Mouse (Mus musculus): ENCODE measurements around the gene Olfr965. TPM values are rescaled to one million over a fixed set of nuclear protein-coding genes. Genes with fewer than 3 reads are reported as not detected.
"Not testable (repeated sequence)": the region's sequence is repeated elsewhere in the genome, so short reads cannot be mapped to it uniquely, and the experiment has no call there.

The Olfr965 gene
- polyA plus RNA-seq (2012; rRNA removed) (not detected in 2 replicates), polyA plus RNA-seq (2014; fragmentation: Nextera tagmentation; extraction: Ambion mirVana) (not detected in 2 replicates)

- Histone ChIP-seq H3K4me3 (replicated peaks; ENCODE audit: low read length) (no peak within 1 kb of the TSS), H3K36me3 (ENCODE audit: control insufficient read depth, insufficient read depth, low read length) (no peaks in the 10 kb centered on the region), H3K4me1 (ENCODE audit: control insufficient read depth, insufficient read depth, low read length) (no peaks in the 10 kb centered on the region), H3K27me3 (ENCODE audit: control insufficient read depth, insufficient read depth, low read length) (no peaks in the 10 kb centered on the region), H3K9ac (ENCODE audit: low read depth, low read length, severe bottlenecking) (no peak within 1 kb of the TSS), H3K9me3 (ENCODE audit: control insufficient read depth, low read length) (no peaks in the 10 kb centered on the region), H3K27ac (replicated peaks; ENCODE audit: low read depth, low read length) (no peak within 1 kb of the TSS), H3K4me2 (replicated peaks; ENCODE audit: low read depth, low read length, severe bottlenecking) (no peak within 1 kb of the TSS)
- ATAC-seq (ENCODE audit: low FRiP score, low read depth) (no peak), DNase-seq (ENCODE audit: low spot score) (no peak)
- TF ChIP-seq POLR2A (IDR thresholded peaks at IDR 0.05; ENCODE audit: borderline replicate concordance, extremely low read depth, insufficient read depth, insufficient read length): no peak
Observed at GRCm38 (mm10) chr9:39711053-39711452, at the start of gene Olfr965. Gene Olfr965, plus strand, starts transcription at chr9:39711353.

DNA sequence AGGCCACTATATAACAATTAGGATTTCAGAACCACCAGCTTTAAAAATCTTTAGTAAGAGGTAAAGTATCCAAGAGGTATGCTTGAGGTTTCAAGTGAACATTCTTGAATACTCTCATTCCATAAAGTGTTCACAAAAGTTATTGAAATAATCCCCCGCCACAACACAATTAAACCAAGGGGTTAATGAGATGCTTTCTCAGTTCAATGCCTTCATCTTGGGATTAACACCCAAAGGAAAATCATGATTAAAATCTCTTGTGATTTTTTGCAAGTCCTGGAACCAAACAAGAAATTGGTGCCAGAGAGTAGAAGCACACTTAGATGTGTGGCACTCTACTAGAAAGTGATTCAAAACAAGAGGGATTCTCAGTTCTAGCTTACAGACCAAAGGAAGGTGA is 44.2 kb upstream of the Olfr965 start, which contains the start of gene Olfr963:
TSS of gene Olfr963 (plus strand) at position 301 of the 400 bp plus-strand sequence.
- DNase-seq (ENCODE audit: low spot score): no peak
- H3K9me3 ChIP-seq (ENCODE audit: control insufficient read depth, low read length): no peaks in the 10 kb centered on the region
- H3K4me3 ChIP-seq (replicated peaks; ENCODE audit: low read length): no peak within 1 kb of the TSS
- no peak within 1 kb of the TSS for H3K27ac ChIP-seq (replicated peaks; ENCODE audit: low read depth, low read length)
- ATAC-seq (ENCODE audit: low FRiP score, low read depth): no peak
- no peaks in the 10 kb centered on the region for H3K4me1 ChIP-seq (ENCODE audit: control insufficient read depth, insufficient read depth, low read length)
- WGBS: 89% methylated on average over 1 of the region's 1 CpGs
- H3K9ac ChIP-seq (ENCODE audit: low read depth, low read length, severe bottlenecking): no peak within 1 kb of the TSS
- H3K36me3 ChIP-seq (ENCODE audit: control insufficient read depth, insufficient read depth, low read length): no peaks in the 10 kb centered on the region
- H3K27me3 ChIP-seq (ENCODE audit: control insufficient read depth, insufficient read depth, low read length): no peaks in the 10 kb centered on the region
- no peak for TF ChIP-seq POLR2A (IDR thresholded peaks at IDR 0.05; ENCODE audit: borderline replicate concordance, extremely low read depth, insufficient read depth, insufficient read length)
- H3K4me2 ChIP-seq (replicated peaks; ENCODE audit: low read depth, low read length, severe bottlenecking): no peak within 1 kb of the TSS

GRCm38 (mm10) chr9:39669723-39670122 is 41.4 kb upstream of the Olfr965 start:
- Histone ChIP-seq H3K4me2 (replicated peaks; ENCODE audit: low read depth, low read length, severe bottlenecking) (no peak overlapping the region), H3K4me1 (ENCODE audit: control insufficient read depth, insufficient read depth, low read length) (no peaks in the 10 kb centered on the region), H3K27ac (replicated peaks; ENCODE audit: low read depth, low read length) (no peak overlapping the region), H3K9me3 (ENCODE audit: control insufficient read depth, low read length) (no peaks in the 10 kb centered on the region), H3K4me3 (replicated peaks; ENCODE audit: low read length) (no peak overlapping the region), H3K27me3 (ENCODE audit: control insufficient read depth, insufficient read depth, low read length) (no peaks in the 10 kb centered on the region), H3K36me3 (ENCODE audit: control insufficient read depth, insufficient read depth, low read length) (no peaks in the 10 kb centered on the region), H3K9ac (ENCODE audit: low read depth, low read length, severe bottlenecking) (no peak overlapping the region)
- ATAC-seq (ENCODE audit: low FRiP score, low read depth) (no peak), DNase-seq (ENCODE audit: low spot score) (no peak)
- 70% methylated on average over 2 of the region's 2 CpGs for WGBS
- TF ChIP-seq POLR2A (IDR thresholded peaks at IDR 0.05; ENCODE audit: borderline replicate concordance, extremely low read depth, insufficient read depth, insufficient read length): no peak

DNA sequence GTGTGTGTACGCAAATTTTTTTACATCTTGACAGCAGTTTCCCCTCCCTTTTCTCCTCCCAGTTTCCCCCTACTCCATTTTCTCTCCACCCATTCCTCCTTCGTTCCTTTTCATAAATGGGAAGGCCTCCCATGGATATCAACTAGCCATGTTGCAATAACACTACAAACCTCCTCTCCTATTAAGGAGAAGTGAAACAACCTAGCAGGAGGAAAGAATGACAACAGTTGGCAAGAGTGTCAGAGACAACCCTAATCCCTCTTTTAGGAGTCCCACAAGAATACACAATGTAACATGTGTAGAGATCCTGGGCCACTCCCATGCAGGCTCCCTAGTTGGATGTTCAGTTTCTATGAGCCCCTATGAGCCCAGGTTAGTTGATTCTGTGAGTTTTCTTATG is 36.3 kb upstream of the Olfr965 start:
- no peak overlapping the region for H3K4me3 ChIP-seq (replicated peaks; ENCODE audit: low read length)
- H3K27ac ChIP-seq (replicated peaks; ENCODE audit: low read depth, low read length): no peak overlapping the region
- H3K27me3 ChIP-seq (ENCODE audit: control insufficient read depth, insufficient read depth, low read length): no peaks in the 10 kb centered on the region
- H3K4me1 ChIP-seq (ENCODE audit: control insufficient read depth, insufficient read depth, low read length): no peaks in the 10 kb centered on the region
- no peaks in the 10 kb centered on the region for H3K36me3 ChIP-seq (ENCODE audit: control insufficient read depth, insufficient read depth, low read length)
- H3K9me3 ChIP-seq (ENCODE audit: control insufficient read depth, low read length): no peaks in the 10 kb centered on the region
- no peak for TF ChIP-seq POLR2A (IDR thresholded peaks at IDR 0.05; ENCODE audit: borderline replicate concordance, extremely low read depth, insufficient read depth, insufficient read length)
- H3K9ac ChIP-seq (ENCODE audit: low read depth, low read length, severe bottlenecking): no peak overlapping the region
- ATAC-seq (ENCODE audit: low FRiP score, low read depth) (no peak), DNase-seq (ENCODE audit: low spot score) (no peak)
- WGBS: 83% methylated on average over 2 of the region's 2 CpGs
- H3K4me2 ChIP-seq (replicated peaks; ENCODE audit: low read depth, low read length, severe bottlenecking): no peak overlapping the region

GRCm38 (mm10) chr9:39678557-39678956 is 32.6 kb upstream of the Olfr965 start:
- Histone ChIP-seq H3K27me3 (ENCODE audit: control insufficient read depth, insufficient read depth, low read length) (no peaks in the 10 kb centered on the region), H3K27ac (replicated peaks; ENCODE audit: low read depth, low read length) (no peak overlapping the region), H3K4me1 (ENCODE audit: control insufficient read depth, insufficient read depth, low read length) (no peaks in the 10 kb centered on the region), H3K4me3 (replicated peaks; ENCODE audit: low read length) (no peak overlapping the region), H3K4me2 (replicated peaks; ENCODE audit: low read depth, low read length, severe bottlenecking) (no peak overlapping the region), H3K9me3 (ENCODE audit: control insufficient read depth, low read length) (no peaks in the 10 kb centered on the region), H3K9ac (ENCODE audit: low read depth, low read length, severe bottlenecking) (no peak overlapping the region), H3K36me3 (ENCODE audit: control insufficient read depth, insufficient read depth, low read length) (no peaks in the 10 kb centered on the region)
- DNase-seq (ENCODE audit: low spot score): no peak
- TF ChIP-seq POLR2A (IDR thresholded peaks at IDR 0.05; ENCODE audit: borderline replicate concordance, extremely low read depth, insufficient read depth, insufficient read length): no peak
- ATAC-seq (ENCODE audit: low FRiP score, low read depth): no peak
- WGBS: 89% methylated on average over 2 of the region's 2 CpGs

- no peaks in the 10 kb centered on the region for H3K36me3 ChIP-seq (ENCODE audit: control insufficient read depth, insufficient read depth, low read length)
- H3K27ac ChIP-seq (replicated peaks; ENCODE audit: low read depth, low read length): no peak overlapping the region
- ATAC-seq (ENCODE audit: low FRiP score, low read depth): no peak
- H3K4me1 ChIP-seq (ENCODE audit: control insufficient read depth, insufficient read depth, low read length): no peaks in the 10 kb centered on the region
- no peak overlapping the region for H3K4me2 ChIP-seq (replicated peaks; ENCODE audit: low read depth, low read length, severe bottlenecking)
- no peak for TF ChIP-seq POLR2A (IDR thresholded peaks at IDR 0.05; ENCODE audit: borderline replicate concordance, extremely low read depth, insufficient read depth, insufficient read length)
- H3K4me3 ChIP-seq (replicated peaks; ENCODE audit: low read length): no peak overlapping the region
- 51% methylated on average over 2 of the region's 2 CpGs for WGBS
- H3K9ac ChIP-seq (ENCODE audit: low read depth, low read length, severe bottlenecking): no peak overlapping the region
- no peaks in the 10 kb centered on the region for H3K27me3 ChIP-seq (ENCODE audit: control insufficient read depth, insufficient read depth, low read length)
- H3K9me3 ChIP-seq (ENCODE audit: control insufficient read depth, low read length): no peaks in the 10 kb centered on the region
- DNase-seq (ENCODE audit: low spot score): no peak
Observed at GRCm38 (mm10) chr9:39679280-39679679, 31.9 kb upstream of the Olfr965 start.

DNA sequence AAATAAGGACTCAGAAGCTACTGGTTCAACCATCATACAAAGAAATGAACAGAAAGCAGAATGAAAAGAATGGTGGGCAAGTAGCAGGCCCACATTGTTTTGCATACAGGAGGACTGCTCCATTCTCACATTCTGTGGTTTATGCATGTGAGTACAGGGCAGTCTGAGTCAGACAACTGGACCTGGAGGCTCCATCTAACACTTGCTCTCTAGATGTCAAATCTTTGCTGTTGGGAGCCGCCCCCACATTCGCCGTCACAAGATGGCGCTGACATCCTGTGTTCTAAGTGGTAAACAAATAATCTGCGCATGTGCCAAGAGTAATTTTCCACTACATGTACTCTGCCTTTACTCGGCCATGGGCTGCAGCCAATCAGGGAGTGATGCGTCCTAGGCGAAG is 10.0 kb upstream of the Olfr965 start:
- H3K9ac ChIP-seq (ENCODE audit: low read depth, low read length, severe bottlenecking); H3K27me3 ChIP-seq (ENCODE audit: control insufficient read depth, insufficient read depth, low read length); H3K4me3 ChIP-seq (replicated peaks; ENCODE audit: low read length); DNase-seq (ENCODE audit: low spot score); ATAC-seq (ENCODE audit: low FRiP score, low read depth); H3K9me3 ChIP-seq (ENCODE audit: control insufficient read depth, low read length); H3K4me2 ChIP-seq (replicated peaks; ENCODE audit: low read depth, low read length, severe bottlenecking); H3K4me1 ChIP-seq (ENCODE audit: control insufficient read depth, insufficient read depth, low read length); H3K36me3 ChIP-seq (ENCODE audit: control insufficient read depth, insufficient read depth, low read length); H3K27ac ChIP-seq (replicated peaks; ENCODE audit: low read depth, low read length): not testable (repeated sequence)
- WGBS: 88% methylated on average over 7 of the region's 8 CpGs

Data from limb, embryonic 14.5 days (tissue).